Mouse (Mus musculus) brain, embryonic 14.5 days (tissue): Measurements from ENCODE around the gene Dpf3.

Experiments used
- CTCF ChIP-seq: fragments of 200-500 bp; IDR thresholded peaks from 2 replicates; pipeline ENCODE4 v1.5.1; 2012; ENCODE audit warnings: inconsistent platforms, mild to moderate bottlenecking, moderate library complexity, borderline replicate concordance; ENCODE audit not compliant: insufficient read depth, insufficient read length; ENCODE audit errors: extremely low read depth
- POLR2A ChIP-seq: fragments of 200-500 bp; IDR thresholded peaks from 2 replicates; pipeline ENCODE4 v1.6.1; 2012; ENCODE audit warnings: mild to moderate bottlenecking, inconsistent platforms, borderline replicate concordance; ENCODE audit not compliant: poor library complexity, insufficient read depth, insufficient read length, severe bottlenecking; ENCODE audit errors: extremely low read depth

GRCm38 (mm10) chr12:83381072-83381471, 106.4 kb downstream of the Dpf3 start:
- TF ChIP-seq CTCF (no peak), POLR2A (no peak)
